Mouse (Mus musculus): ENCODE data around the gene 4930579F01Rik. TPM values are rescaled to one million over a fixed set of nuclear protein-coding genes. Genes with fewer than 3 reads are reported as not detected.

4930579F01Rik gene
- polyA plus RNA-seq, 1 experiment: not detected

- Histone ChIP-seq H3K9me3 (replicated peaks; ENCODE audit: control insufficient read depth, insufficient read depth, low read length, poor library complexity, severe bottlenecking) (no peaks in the 10 kb centered on the region), H3K4me3 (ENCODE audit: low read depth, low read length) (no peak overlapping the region), H3K36me3 (ENCODE audit: control insufficient read depth, insufficient read depth, low read length, poor library complexity, severe bottlenecking) (no peaks in the 10 kb centered on the region), H3K27ac (ENCODE audit: insufficient read depth, low read length) (no peak overlapping the region), H3K27me3 (ENCODE audit: control insufficient read depth, insufficient read depth, low read length, poor library complexity, severe bottlenecking) (no peaks in the 10 kb centered on the region), H3K4me1 (ENCODE audit: control insufficient read depth, insufficient read depth, low read length) (peaks cover 2% of the 10 kb centered on the region), H3K9ac (ENCODE audit: low read depth, poor library complexity, severe bottlenecking) (no peak overlapping the region)
- no peak for TF ChIP-seq CTCF (IDR thresholded peaks at IDR 0.05; ENCODE audit: low read depth, low read length)
- TF ChIP-seq POLR2A (IDR thresholded peaks at IDR 0.05; ENCODE audit: insufficient read depth, low read length): no peak
- no peak for TF ChIP-seq EP300 (IDR thresholded peaks at IDR 0.05; ENCODE audit: insufficient read depth, low read depth, low read length)
These were observed 3.5 kb upstream of the 4930579F01Rik start for GRCm38 (mm10) chr3:138197093-138197492.

- Histone ChIP-seq H3K36me3 (ENCODE audit: control insufficient read depth, insufficient read depth, low read length, poor library complexity, severe bottlenecking) (no peaks in the 10 kb centered on the region), H3K27me3 (ENCODE audit: control insufficient read depth, insufficient read depth, low read length, poor library complexity, severe bottlenecking) (no peaks in the 10 kb centered on the region), H3K4me3 (ENCODE audit: low read depth, low read length) (no peak overlapping the region), H3K9me3 (replicated peaks; ENCODE audit: control insufficient read depth, insufficient read depth, low read length, poor library complexity, severe bottlenecking) (no peaks in the 10 kb centered on the region), H3K9ac (ENCODE audit: low read depth, poor library complexity, severe bottlenecking) (no peak overlapping the region), H3K4me1 (ENCODE audit: control insufficient read depth, insufficient read depth, low read length) (peaks cover 2% of the 10 kb centered on the region), H3K27ac (ENCODE audit: insufficient read depth, low read length) (no peak overlapping the region)
- no peak for TF ChIP-seq EP300 (IDR thresholded peaks at IDR 0.05; ENCODE audit: insufficient read depth, low read depth, low read length)
- TF ChIP-seq CTCF (IDR thresholded peaks at IDR 0.05; ENCODE audit: low read depth, low read length): no peak
- no peak for TF ChIP-seq POLR2A (IDR thresholded peaks at IDR 0.05; ENCODE audit: insufficient read depth, low read length)
These were observed 1.4 kb downstream of the 4930579F01Rik start for GRCm38 (mm10) chr3:138192260-138192659.

- Histone ChIP-seq H3K9ac (ENCODE audit: low read depth, poor library complexity, severe bottlenecking) (no peak overlapping the region), H3K9me3 (replicated peaks; ENCODE audit: control insufficient read depth, insufficient read depth, low read length, poor library complexity, severe bottlenecking) (no peaks in the 10 kb centered on the region), H3K36me3 (ENCODE audit: control insufficient read depth, insufficient read depth, low read length, poor library complexity, severe bottlenecking) (no peaks in the 10 kb centered on the region), H3K27me3 (ENCODE audit: control insufficient read depth, insufficient read depth, low read length, poor library complexity, severe bottlenecking) (no peaks in the 10 kb centered on the region), H3K27ac (ENCODE audit: insufficient read depth, low read length) (no peak overlapping the region), H3K4me3 (ENCODE audit: low read depth, low read length) (no peak overlapping the region), H3K4me1 (ENCODE audit: control insufficient read depth, insufficient read depth, low read length) (no peaks in the 10 kb centered on the region)
- TF ChIP-seq CTCF (IDR thresholded peaks at IDR 0.05; ENCODE audit: low read depth, low read length) (no peak), POLR2A (IDR thresholded peaks at IDR 0.05; ENCODE audit: insufficient read depth, low read length) (no peak), EP300 (IDR thresholded peaks at IDR 0.05; ENCODE audit: insufficient read depth, low read depth, low read length) (no peak)
These were observed 7.4 kb downstream of the 4930579F01Rik start for GRCm38 (mm10) chr3:138185995-138186930.

- no peak overlapping the region for H3K4me3 ChIP-seq (ENCODE audit: low read depth, low read length)
- H3K9me3 ChIP-seq (replicated peaks; ENCODE audit: control insufficient read depth, insufficient read depth, low read length, poor library complexity, severe bottlenecking): no peaks in the 10 kb centered on the region
- no peaks in the 10 kb centered on the region for H3K4me1 ChIP-seq (ENCODE audit: control insufficient read depth, insufficient read depth, low read length)
- no peak overlapping the region for H3K27ac ChIP-seq (ENCODE audit: insufficient read depth, low read length)
- no peaks in the 10 kb centered on the region for H3K36me3 ChIP-seq (ENCODE audit: control insufficient read depth, insufficient read depth, low read length, poor library complexity, severe bottlenecking)
- H3K9ac ChIP-seq (ENCODE audit: low read depth, poor library complexity, severe bottlenecking): no peak overlapping the region
- H3K27me3 ChIP-seq (ENCODE audit: control insufficient read depth, insufficient read depth, low read length, poor library complexity, severe bottlenecking): no peaks in the 10 kb centered on the region
- TF ChIP-seq POLR2A (IDR thresholded peaks at IDR 0.05; ENCODE audit: insufficient read depth, low read length): no peak
- no peak for TF ChIP-seq EP300 (IDR thresholded peaks at IDR 0.05; ENCODE audit: insufficient read depth, low read depth, low read length)
- no peak for TF ChIP-seq CTCF (IDR thresholded peaks at IDR 0.05; ENCODE audit: low read depth, low read length)
These were observed 8.3 kb downstream of the 4930579F01Rik start for GRCm38 (mm10) chr3:138185290-138185689.

- TF ChIP-seq EP300 (IDR thresholded peaks at IDR 0.05; ENCODE audit: insufficient read depth, low read depth, low read length): no peak
- Histone ChIP-seq H3K27ac (ENCODE audit: insufficient read depth, low read length) (no peak overlapping the region), H3K36me3 (ENCODE audit: control insufficient read depth, insufficient read depth, low read length, poor library complexity, severe bottlenecking) (no peaks in the 10 kb centered on the region), H3K27me3 (ENCODE audit: control insufficient read depth, insufficient read depth, low read length, poor library complexity, severe bottlenecking) (no peaks in the 10 kb centered on the region), H3K9me3 (replicated peaks; ENCODE audit: control insufficient read depth, insufficient read depth, low read length, poor library complexity, severe bottlenecking) (no peaks in the 10 kb centered on the region), H3K9ac (ENCODE audit: low read depth, poor library complexity, severe bottlenecking) (no peak overlapping the region), H3K4me3 (ENCODE audit: low read depth, low read length) (no peak overlapping the region), H3K4me1 (ENCODE audit: control insufficient read depth, insufficient read depth, low read length) (no peaks in the 10 kb centered on the region)
These were observed 10.3 kb downstream of the 4930579F01Rik start for GRCm38 (mm10) chr3:138183371-138183770.

GRCm38 (mm10) chr3:138182019-138182418 is 11.6 kb downstream of the 4930579F01Rik start:
- no peak for TF ChIP-seq EP300 (IDR thresholded peaks at IDR 0.05; ENCODE audit: insufficient read depth, low read depth, low read length)
- TF ChIP-seq CTCF (IDR thresholded peaks at IDR 0.05; ENCODE audit: low read depth, low read length): no peak
- TF ChIP-seq POLR2A (IDR thresholded peaks at IDR 0.05; ENCODE audit: insufficient read depth, low read length): no peak
- no peak overlapping the region for H3K27ac ChIP-seq (ENCODE audit: insufficient read depth, low read length)
- no peaks in the 10 kb centered on the region for H3K36me3 ChIP-seq (ENCODE audit: control insufficient read depth, insufficient read depth, low read length, poor library complexity, severe bottlenecking)
- no peak overlapping the region for H3K9ac ChIP-seq (ENCODE audit: low read depth, poor library complexity, severe bottlenecking)
- H3K9me3 ChIP-seq (replicated peaks; ENCODE audit: control insufficient read depth, insufficient read depth, low read length, poor library complexity, severe bottlenecking): no peaks in the 10 kb centered on the region
- H3K27me3 ChIP-seq (ENCODE audit: control insufficient read depth, insufficient read depth, low read length, poor library complexity, severe bottlenecking): no peaks in the 10 kb centered on the region
- H3K4me3 ChIP-seq (ENCODE audit: low read depth, low read length): no peak overlapping the region
- H3K4me1 ChIP-seq (ENCODE audit: control insufficient read depth, insufficient read depth, low read length): no peaks in the 10 kb centered on the region

Measured in ES-Bruce4 (cell line).